Mouse (Mus musculus) left cerebral cortex, postnatal 14 days (tissue): Measurements from ENCODE around the gene Tbx2. TPM values are rescaled to one million over a fixed set of nuclear protein-coding genes. Genes with fewer than 3 reads are reported as not detected.

Experiments
- DNase-seq, 2 experiments: peaks; one replicate each; pipeline ENCODE4 v3.0.0; 2021 to 2022; ENCODE audit warnings: low spot score in 2 of 2, mixed read lengths in 1 of 2
- intact Hi-C: fragments of 180-260 bp; cut with DNase I; formaldehyde crosslinking; loops from one replicate; pipeline ENCODE4 v1.15.1; 2025
- total RNA-seq, 2 experiments: library from RNA; stranded (reverse); gene quantifications; 2 replicates each; pipeline ENCODE4 v1.2.3; 2021

Gene Tbx2
- total RNA-seq, 2 experiments from 2014 or later = 2.9 to 3.6 TPM

DNA sequence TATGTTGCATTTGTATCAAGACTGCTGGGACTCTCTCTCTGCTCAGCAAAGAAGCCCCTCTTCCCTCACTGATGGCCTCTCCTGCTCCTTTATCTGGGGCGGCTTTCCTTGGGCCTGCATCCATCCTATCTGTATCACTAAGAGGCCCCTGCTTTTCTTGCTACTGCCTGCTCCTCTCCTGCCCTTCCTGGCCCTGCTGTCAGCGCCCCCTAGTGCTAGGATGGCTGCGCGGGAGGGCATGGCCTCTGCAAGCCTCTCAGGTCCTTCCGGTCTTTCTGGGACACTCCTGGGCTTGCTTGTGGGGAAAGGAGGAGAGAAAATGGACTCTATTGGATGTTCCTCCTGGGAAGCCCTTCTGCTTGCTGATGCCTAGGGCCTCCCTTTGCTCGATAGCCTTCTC lies 9.2 kb upstream of the Tbx2 start:
- DNase-seq = peak in 1 of 2 experiments; percentile 59
- intact Hi-C loops = loop anchor here (5.0 kb wide), 1 partner anchor 306 kb away; no protein-coding TSS in a partner anchor

DNA sequence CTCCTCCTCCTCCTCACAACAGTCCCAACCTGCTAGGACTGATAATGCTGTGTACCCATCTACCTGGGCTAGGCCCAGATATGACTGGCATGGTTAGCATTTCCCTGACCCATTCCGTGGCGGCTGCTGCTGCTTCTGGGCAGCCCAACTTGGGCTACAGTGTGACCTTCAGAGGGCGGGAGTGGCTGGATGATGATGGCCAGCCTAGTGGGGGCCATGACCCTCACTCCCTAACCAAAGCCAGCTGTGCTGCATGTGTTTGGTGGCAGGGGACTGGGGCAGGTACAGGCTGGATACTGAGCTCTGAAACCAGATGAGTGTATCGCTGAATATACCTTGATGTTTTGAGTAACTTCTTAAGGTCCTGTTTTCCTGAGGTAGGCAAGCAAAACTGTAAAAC lies 8.6 kb upstream of the Tbx2 start:
- DNase-seq = no peak
- intact Hi-C loops = loop anchor here (5.0 kb wide), 1 partner anchor 306 kb away; no protein-coding TSS in a partner anchor

DNA sequence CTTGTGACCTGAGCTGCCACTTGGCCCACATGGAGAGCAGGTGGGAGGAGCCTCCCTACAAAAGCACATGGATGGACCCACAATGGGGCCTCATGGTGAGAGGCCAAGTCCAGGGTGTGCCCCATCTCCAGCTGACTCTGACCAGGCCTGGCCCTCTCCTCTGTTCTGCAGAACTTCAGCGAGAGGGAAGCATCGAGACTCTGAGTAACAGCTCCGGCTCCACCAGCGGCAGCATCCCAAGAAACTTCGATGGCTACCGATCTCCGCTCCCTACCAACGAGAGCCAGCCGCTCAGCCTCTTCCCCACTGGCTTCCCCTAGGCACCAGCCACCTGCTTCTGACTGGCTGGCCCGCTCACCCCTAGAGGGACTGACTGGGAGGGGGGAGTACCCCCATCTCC lies 7.3 kb upstream of the Tbx2 start:
- intact Hi-C loops = no loop called here
- DNase-seq = no peak

DNA sequence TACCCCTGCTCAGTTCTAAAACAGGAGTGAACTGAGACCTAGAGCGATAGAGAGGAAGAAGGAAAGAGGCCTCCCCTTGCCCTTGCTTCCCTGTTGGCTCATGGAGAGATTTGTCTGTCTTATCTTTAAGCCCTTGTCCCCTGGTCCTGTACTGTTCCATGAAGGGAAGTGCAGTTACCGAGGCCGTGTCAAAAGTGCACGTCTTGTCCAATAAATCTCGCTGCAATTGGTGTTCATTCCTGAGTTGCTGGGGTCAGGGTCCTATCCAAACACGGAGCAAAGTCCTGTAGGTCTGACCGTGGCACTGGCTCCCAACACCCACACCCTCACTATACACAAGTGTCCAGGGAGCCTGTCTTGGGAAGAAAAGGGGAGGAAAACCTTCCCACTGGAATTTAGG lies 6.5 kb upstream of the Tbx2 start:
- intact Hi-C loops = no loop called here
- DNase-seq = no peak

DNA sequence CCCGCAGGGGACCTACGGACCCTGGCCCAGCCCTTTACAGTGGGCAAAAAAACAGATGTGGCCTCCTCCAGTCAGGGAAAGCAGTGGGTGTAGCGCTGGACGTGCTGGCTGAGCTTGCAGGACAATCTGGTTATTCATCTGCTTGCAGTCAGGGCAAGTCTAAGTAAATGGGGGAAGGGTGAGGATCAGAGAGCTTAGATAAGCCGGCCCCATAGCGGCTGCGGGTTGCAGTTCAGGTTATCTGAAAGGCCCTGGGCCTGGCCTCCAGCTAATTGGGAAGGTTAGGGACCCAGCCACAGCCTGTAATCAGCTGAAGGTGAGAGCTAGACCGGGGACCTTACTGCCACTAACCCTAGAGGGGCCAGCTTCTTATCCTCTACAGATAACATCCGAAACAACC lies 5.0 kb upstream of the Tbx2 start:
- intact Hi-C loops = no loop called here
- no peak for DNase-seq

DNA sequence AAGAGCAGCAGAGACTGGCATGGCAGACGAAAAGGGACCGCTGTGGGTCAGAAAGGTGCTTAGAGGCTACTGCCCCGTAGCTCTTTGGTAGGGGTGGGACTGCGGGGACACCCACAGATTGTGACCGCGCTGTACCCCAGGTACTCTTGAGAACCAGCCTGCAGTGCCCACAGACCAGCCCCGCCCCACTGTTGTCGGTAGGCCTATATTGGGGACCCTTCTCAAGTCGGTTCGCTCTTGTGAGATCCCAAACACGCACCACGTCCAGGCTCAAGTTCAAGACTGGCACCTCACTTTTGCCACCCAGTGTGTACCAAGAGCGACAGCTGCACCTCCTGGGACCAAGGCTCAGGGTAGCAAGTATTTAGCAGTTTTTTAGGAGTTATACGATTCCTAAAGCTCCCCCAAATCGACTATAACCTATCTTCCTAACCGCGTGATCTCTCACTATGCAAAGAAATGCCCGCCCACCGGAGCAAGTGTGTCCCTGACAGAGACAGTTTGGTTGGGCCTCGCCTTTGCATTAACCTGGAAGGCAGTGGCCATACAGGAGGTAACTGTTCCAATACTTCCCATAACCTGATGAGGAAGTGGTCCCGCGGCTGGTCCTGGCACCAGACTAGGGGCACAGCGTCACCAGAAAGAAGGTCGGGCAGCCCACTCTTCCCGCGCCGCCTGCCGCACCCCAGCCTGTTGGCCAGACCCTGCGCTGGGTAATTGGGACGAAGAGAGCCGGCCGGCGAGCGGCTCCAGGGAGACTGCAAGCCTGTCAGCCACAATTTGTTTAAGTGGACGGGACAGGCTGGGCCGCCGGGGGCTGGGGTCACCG lies 3.4 kb upstream of the Tbx2 start:
- intact Hi-C loops = no loop called here

DNA sequence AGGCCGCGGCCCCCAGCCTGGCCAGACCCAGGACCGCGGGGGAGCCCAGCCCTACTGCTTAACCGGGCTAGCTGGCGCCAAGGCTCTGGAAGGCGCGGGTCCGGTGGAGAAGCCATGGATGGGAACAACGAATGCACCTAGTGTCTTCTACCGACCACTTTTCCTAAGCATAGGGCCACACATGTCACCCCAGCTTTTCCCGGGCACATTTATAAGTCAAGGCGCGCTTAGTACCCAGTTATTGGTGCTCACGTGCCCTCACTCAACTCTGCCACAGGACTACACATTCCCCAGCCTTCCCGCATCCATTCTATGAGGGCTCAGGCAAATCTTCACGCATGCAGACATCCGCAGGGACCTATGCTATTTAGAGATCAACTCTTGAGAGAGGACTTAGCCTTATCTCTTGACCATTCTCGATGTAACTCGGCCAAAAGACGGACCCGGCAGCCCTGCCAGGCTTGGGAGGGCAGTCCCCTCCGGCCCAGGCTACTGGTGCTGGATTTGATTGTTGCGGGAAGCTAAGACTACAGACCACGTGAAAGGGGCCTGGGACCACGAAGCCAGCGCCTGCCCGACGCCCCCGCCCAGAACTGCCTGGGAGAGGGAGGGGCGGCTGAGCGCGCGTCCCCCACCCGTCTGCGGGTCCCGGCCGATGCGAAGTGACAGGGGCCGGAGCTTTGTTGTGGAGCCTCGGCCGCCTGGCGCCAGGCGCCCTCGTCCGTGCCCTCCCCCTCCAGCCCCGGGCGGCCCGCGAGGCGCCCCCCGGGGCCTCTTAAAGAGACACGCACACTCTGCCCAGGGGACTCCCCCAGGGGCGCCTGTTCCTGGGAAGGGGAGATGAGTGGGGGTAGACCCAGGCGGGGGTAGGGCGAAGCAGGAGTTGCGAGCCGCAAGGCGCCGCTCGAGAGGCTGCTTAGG lies 2.6 kb upstream of the Tbx2 start:
- intact Hi-C loops = loop anchor here (5.0 kb wide), 1 partner anchor 1312 kb away; no protein-coding TSS in a partner anchor

More for the DNA sequence above, 3.4 kb upstream of the Tbx2 start:
- DNase-seq = no peak

DNA sequence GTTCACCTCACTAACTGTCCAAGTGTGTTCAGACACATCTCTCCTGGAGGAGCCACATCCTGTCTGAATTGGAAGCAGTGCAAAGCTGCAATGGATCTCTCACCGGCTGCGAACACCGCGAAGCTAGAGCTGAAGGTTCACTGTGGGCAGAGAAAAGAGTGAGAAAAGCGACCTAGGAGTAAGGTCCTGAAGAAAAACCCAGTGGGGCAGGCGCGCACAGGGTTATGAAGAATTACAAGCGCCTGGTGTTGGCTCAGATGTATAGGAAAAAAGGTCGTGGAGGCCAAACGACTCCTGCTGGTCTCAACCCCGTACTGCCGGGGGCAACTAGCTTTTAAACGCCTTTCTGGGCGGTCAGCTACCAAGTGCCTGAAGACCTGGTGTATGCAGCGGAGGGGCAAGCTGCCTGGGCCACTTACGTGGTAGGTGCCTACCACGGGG lies 1.4 kb upstream of the Tbx2 start:
- intact Hi-C loops = loop anchor here (5.0 kb wide), 1 partner anchor 1314 kb away; no protein-coding TSS in a partner anchor
- no peak for DNase-seq

More for the DNA sequence above, 2.6 kb upstream of the Tbx2 start:
- no peak for DNase-seq

DNA sequence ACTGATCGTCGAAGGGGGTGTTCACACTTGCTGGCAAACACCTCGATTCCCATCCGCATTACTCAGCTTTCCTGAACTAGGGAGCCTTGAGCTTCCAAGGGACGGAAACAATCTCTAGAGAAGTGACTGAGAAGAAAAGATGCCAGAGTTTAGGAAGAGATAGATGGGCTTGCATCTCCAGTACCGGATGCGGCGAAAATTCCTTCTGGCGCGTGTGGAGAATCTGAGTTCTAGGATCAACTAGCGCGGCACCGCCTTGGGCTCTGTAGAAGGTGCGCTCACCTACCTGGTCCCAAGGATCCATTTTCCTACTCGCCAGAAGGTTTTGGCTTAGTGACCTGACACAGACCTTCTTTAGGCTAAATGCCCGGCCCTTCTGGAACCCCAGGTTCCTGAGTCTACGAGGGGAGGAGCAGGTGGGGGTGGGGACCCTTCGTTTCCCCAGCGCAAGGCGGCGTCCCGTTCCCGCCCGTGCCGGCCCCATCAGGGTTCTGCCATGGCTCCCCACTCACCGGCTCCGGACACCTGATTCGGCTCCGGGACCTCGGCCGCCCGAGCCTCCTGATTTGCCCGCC lies 608 bp upstream of the Tbx2 start:
- DNase-seq = no peak
- intact Hi-C loops = loop anchor here (5.0 kb wide), 1 partner anchor 1314 kb away; no protein-coding TSS in a partner anchor

DNA sequence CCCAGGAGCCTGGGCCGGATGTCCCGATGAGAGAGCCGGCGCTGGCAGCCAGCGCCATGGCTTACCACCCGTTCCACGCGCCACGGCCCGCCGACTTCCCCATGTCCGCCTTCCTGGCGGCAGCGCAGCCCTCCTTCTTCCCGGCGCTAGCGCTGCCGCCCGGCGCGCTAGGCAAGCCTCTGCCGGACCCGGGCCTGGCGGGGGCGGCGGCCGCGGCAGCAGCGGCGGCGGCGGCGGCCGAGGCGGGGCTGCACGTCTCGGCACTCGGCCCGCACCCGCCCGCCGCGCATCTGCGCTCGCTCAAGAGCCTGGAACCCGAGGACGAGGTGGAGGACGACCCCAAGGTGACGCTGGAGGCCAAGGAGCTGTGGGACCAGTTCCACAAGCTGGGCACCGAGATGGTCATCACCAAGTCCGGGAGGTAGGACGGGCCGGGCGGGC lies 750 bp downstream of the Tbx2 start:
- intact Hi-C loops = loop anchor here (5.0 kb wide), 1 partner anchor 1316 kb away; no protein-coding TSS in a partner anchor

DNA sequence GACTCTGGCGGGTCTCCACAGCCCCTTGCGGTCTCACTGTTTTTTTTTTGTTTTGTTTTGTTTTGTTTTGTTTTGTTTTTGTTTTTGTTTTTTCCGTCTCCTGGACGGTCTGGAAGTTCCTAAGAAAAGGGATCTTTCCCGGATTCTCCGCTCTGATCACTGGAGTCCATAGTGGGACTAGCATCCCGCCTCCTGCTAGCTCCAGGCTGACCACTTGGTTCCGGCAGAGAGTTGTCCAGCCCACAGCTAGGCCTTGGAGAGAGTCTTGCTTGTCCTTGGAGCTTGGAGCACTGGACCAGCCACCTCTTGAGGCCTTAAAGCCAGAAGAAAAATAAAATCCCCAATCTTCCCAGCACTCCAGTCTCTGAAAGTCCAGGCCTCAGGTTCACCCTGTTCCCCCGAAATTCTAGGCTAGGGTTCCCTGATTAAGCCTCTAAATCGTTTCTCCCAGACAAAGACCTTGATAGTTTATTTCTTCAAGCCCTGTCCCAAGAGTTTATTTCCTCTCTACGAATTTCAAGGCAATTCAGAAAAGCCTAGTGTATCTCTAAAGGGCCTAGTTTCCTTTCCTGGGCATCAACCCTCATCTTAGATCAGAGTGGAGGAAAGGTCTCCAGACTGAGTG lies 1.5 kb downstream of the Tbx2 start:
- intact Hi-C loops = loop anchor here (5.0 kb wide), 1 partner anchor 1317 kb away; no protein-coding TSS in a partner anchor
- DNase-seq = no peak

More for the DNA sequence above, 750 bp downstream of the Tbx2 start:
- no peak for DNase-seq

DNA sequence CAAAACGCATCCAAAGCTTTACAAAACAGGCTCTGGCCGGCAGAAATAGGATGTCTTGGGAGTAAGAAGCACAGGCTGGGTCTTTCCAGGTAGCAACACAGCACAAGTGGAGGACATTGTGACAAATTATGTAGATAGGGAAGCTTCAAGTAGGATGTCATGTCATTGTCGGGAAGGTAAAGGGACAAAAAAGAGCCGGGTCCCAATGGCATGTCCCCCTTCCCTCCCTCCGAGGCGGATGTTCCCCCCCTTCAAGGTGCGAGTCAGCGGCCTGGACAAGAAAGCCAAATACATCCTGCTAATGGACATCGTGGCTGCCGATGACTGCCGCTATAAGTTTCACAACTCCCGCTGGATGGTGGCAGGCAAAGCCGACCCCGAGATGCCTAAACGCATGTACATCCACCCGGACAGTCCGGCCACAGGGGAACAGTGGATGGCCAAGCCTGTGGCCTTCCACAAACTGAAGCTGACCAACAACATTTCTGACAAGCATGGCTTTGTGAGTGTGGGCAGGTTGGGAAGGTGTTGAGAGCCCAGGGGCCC lies 2.1 kb downstream of the Tbx2 start:
- intact Hi-C loops = loop anchor here (5.0 kb wide), 1 partner anchor 1317 kb away; no protein-coding TSS in a partner anchor

DNA sequence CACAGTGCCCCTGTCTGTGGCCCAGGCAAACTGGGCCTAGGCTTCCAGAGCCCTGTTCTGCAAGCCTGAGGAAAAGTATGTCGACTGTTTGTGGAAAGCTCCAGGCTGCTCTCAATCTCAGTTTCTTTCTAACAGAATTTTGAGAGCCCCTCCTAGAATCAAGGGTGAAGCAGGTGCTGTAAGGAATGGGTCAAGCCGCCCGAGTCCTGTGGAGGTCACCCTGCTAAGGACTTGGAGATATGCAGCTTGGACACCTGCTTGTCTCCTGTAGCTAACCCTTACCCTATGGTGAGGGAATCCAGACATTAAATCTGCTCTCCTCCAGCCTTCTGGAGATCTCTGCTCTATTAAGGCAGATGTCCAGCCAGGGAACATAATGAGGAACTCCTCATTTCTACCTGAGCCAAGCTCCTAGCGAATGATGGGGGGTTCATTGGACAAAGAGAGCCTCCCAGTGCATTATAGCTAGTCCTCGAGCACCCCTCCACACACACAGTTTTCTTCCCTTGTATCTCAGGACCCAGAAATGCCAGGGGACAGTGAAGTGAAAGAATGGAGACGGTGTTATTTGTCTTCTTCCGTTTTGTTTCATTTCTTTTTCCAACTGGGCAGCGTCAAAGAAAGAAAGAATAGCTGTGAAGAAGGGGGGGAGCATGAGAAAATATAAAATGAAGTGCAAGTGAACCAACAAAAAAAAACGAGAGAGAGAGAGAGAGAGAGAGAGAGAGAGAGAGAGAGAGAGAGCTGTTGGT lies 2.8 kb downstream of the Tbx2 start:
- no peak for DNase-seq
- intact Hi-C loops = no loop called here

More for the DNA sequence above, 2.1 kb downstream of the Tbx2 start:
- no peak for DNase-seq

DNA sequence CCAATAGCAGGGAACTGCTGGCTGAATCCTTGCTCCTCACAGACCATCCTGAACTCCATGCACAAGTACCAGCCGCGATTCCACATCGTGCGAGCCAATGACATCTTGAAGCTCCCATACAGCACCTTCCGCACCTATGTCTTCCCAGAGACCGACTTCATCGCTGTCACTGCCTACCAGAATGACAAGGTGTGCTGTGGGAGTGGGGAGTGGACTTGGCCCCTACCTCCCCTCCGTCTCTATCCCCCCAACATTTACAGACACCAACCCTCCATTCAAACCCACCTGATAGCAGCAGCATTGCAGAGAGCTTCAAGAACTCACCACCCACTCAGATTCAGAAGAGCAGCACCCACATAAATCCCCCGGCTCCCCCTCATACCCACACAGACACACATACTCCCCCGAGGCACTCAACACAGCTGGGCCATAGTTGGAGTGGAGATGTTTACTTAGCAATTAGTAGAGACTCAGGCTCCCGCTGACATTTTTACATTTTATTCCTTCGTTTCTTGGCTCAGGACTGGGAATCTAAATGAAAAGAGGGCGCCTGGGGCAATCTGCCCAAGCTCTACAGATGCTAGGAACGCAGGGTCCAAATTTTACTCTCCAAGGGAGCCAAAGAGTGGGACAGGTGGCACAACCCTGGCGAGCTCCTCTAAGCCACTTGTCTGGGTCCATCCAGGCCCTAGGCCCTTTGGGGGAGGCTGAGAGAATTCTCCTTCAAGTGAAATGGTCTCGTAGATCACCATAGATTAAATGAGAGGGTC lies 3.6 kb downstream of the Tbx2 start:
- no peak for DNase-seq
- intact Hi-C loops = no loop called here

DNA sequence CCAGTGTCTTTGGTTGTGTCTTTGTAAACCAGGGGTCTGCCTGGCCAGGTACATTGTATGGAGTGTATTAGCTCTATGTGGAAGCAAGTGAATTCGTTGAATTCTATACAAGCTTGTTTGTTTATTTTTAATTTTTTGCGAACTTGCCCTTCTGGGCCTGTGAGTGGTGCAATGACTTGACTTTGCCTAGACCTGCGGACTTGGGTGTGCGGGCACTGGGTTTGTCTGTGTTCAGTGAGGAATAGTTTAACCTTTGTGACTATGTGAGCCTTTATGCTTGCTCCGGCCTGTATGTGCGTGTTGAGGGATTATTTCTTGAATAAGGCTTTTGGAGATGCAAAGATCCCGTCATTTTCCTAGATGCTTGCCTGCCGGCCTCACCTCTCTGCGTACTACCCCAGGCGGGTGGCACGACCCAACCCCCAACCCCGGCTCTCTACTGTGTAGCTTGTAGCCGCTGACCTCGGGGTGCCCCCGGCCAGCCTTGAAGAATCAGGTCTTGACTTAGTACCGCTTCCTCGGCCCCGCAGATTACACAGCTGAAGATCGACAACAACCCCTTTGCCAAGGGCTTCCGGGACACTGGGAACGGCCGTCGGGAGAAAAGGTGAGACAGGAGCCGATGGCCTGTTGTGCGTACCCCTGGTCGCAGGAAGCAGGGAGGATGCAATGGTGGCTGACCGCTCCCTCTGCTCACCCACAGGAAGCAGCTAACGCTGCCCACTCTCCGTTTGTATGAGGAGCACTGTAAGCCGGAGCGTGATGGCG lies 4.4 kb downstream of the Tbx2 start:
- intact Hi-C loops = no loop called here
- DNase-seq = no peak

DNA sequence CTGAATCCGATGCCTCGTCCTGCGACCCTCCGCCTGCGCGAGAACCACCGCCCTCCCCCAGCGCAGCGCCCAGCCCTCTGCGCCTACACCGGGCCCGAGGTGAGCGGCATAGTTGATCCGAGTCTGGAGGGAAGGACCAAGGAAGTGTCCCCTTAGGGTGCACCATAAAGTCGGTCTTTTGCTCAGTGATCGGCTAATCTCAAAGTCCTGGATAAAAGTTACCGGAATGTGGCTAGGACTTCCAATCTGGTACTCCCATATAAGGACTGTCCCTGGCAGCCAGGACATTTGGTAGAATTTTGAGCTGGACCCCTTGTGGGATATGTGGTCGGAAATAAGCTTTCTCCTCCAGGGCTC lies 4.9 kb downstream of the Tbx2 start:
- intact Hi-C loops = no loop called here

More for the DNA sequence above, 4.9 kb downstream of the Tbx2 start:
- DNase-seq = no peak
